Mouse (Mus musculus) liver, adult 10 weeks (tissue): Measurements from ENCODE around the gene Cfap74. TPM values are rescaled to one million over a fixed set of nuclear protein-coding genes. Genes with fewer than 3 reads are reported as not detected.

ENCODE experiments used
- polyA plus RNA-seq: library from polyadenylated mRNA; stranded (reverse); fragments of 350-450 nt; fragmentation: Illumina TruSeq; extraction: RNeasy Lipid Tissue Mini Kit (QIAGEN cat#74804); gene quantifications from one replicate; pipeline ENCODE4 v1.2.3, GENCODE M21; 2014; ENCODE audit warnings: low read depth, low replicate concordance

The Cfap74 gene
- not detected for polyA plus RNA-seq

DNA sequence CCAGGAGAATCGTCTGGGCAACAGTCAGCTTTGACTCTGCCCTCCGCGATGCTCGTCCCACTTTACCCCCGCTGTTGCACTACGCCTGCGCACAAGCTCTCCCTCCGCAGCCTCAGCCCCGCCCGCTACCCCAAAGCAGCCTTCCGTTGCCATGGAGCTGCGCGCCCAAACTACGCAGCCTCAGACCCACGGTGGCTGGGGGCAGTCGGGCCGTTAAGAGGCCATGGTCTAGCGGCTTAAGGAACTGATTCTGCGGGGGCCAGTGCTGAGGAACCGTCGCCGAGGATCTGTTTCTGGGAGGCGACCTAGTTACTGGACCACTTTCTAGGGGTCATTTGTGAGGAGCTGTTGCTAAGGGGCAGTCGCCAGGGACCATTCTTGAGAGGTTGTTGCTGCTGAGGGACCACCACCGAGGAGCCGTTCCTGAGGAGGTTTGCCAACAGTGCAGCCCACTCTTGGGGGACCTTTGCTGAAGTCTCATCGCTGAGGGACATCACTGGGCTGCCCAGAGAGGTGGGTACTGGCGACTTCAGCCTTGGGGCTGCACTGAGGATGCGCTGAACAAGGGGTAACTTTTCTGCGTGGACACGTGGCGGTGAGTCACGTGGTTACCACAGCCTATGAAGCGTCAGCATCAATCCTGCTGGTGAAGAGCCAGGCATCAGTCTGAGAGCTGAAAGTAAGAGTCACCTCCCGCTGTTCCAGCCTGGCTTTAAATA is at the start of gene Cfap74:
Gene Cfap74, plus strand, starts transcription at position 133 of the 719 bp plus-strand sequence.

DNA sequence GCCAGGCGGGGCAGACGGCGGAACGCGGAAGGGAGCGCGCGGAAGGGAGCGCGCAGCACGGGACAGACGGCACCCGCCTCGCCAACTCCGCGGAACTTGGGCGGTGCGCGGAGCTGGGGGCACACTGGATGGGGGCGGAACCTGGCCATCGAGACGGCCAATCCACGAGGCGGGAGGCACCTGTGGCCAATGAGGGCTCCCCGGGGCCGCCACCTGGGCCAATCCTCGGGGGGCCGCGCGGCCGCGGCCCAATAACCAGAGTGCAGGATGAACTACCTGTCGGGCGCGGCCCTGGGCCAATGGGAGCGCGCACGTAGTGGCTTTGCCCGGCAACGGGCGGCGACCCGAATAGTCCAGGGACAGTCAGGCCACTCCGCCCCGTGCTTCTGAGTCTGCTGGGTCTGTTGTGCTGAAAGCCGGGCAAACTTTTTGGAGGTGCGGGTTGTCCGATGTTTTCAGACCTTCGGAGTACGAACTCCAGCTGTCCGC is 47.6 kb upstream of the Cfap74 start, which contains the start of gene Prkcz:
Gene Prkcz, minus strand, starts transcription at position 59 of the 489 bp plus-strand sequence.

DNA sequence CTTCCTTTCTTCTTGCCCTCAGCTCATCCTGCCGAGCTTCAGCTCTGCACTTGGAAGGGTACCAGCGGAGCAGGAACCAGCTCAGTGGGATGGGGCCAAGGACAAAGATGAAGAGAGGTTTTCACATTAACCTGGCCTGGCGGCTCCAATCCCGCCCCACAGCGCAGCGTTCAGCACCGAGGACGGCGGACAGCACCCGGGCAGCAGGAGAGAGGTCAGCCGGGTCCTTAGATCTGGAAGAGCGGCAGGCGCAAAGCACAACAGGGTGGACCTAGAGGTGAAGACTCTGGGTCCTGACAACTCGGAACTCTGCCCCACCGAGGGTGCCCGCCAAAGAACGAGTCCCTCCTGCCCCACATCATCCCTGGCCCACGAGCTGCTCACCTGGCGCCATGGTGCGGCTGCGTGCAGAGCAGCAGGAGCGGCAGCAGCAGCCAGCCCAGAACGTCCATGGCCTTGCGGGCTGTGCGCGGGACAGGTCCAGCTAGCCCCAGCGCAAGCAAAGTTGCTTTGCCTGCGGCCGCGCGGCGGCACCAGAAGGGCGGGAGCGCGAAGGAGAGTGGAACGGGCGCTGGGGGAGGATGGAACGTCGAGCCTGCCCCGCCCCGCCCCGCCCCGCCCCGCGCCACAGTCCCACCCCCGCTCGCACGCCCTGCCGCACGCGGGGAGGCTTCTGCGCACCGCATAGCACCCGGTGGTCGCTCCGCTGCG is 11.3 kb upstream of the Cfap74 start, which contains the start of gene Gabrd:
Gene Gabrd, minus strand, starts transcription at position 602 of the 711 bp plus-strand sequence.

DNA sequence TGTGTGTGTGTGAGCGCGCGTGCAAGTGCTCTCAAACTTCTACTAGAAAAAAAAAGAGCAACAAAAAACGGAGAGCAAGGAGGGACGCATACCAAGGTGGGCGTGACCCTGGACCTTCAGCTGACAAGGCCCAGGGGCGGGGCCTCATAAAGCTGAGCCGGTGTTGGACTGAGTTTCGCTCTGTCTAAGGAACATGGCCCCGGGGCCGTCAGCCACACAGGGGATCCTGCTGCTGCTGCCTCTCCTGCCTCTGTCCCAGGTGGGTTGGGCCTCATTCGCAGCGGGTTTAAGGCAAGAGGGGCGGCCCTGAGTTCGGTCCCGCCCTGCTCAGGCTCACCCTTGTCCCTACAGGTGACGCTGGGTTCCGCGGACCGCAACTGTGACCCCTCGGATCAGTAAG is 60.0 kb downstream of the Cfap74 start, which contains the start of gene Tmem52:
Gene Tmem52, plus strand, starts transcription at position 163 of the 400 bp plus-strand sequence.

DNA sequence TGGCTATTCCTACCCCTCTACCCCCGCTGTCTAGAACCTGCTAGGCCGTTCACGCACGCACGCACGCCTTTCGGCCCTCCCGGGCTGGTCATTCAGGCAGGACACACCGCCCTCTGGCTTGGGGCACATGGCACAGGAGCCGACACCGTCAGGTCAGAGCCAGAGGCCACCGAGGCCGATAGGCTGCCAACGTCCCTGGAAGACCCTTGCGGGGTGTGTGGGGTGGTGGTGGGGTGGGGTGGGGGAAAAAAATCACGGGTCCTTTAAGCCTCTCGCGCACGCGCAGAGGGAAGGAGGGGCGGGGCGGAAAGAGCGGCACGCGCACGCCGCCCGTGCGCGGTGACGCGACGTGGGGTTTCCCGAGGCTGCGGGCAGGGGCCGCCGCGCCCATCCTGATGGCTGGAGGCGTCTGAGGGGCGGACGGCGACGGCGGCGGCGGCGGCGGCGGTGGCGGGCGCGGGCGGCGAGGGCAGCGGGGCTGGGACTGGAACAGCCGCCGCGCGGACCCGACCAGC is 82.1 kb downstream of the Cfap74 start, which contains the start of gene Gnb1:
Gene Gnb1, plus strand, starts transcription at position 372 of the 515 bp plus-strand sequence.

Other genes with a start within 250 kb of the Cfap74 start
- 15.2 TPM for gene Ski, start 186.6 kb upstream of the Cfap74 start, polyA plus RNA-seq
- gene Faap20, start 159.4 kb upstream of the Cfap74 start, polyA plus RNA-seq: 1.6 TPM
- gene Prkcz, start 47.8 kb upstream of the Cfap74 start, polyA plus RNA-seq: 3.4 TPM
- gene Gabrd, start 11.1 kb upstream of the Cfap74 start, polyA plus RNA-seq: not detected
- gene Tmem52, start 59.9 kb downstream of the Cfap74 start, polyA plus RNA-seq: not detected
- gene Gnb1, start 82.2 kb downstream of the Cfap74 start, polyA plus RNA-seq: 39.2 TPM
- gene Nadk, start 153.2 kb downstream of the Cfap74 start, polyA plus RNA-seq: 62.2 TPM
- gene Slc35e2, start 192.2 kb downstream of the Cfap74 start, polyA plus RNA-seq: 30.8 TPM
- gene Cdk11b, start 215.7 kb downstream of the Cfap74 start, polyA plus RNA-seq: 28.7 TPM
- not detected for gene Gm10563, start 236.2 kb downstream of the Cfap74 start, polyA plus RNA-seq
- gene Mmp23, start 244.2 kb downstream of the Cfap74 start, polyA plus RNA-seq: 0.26 TPM